Mouse (Mus musculus): ENCODE results near the gene Zeb2. TPM values are rescaled to one million over a fixed set of nuclear protein-coding genes. Genes with fewer than 3 reads are reported as not detected.

The Zeb2 gene
- total RNA-seq, 2 experiments from 2014 or later: 29.1 to 30.4 TPM

DNA sequence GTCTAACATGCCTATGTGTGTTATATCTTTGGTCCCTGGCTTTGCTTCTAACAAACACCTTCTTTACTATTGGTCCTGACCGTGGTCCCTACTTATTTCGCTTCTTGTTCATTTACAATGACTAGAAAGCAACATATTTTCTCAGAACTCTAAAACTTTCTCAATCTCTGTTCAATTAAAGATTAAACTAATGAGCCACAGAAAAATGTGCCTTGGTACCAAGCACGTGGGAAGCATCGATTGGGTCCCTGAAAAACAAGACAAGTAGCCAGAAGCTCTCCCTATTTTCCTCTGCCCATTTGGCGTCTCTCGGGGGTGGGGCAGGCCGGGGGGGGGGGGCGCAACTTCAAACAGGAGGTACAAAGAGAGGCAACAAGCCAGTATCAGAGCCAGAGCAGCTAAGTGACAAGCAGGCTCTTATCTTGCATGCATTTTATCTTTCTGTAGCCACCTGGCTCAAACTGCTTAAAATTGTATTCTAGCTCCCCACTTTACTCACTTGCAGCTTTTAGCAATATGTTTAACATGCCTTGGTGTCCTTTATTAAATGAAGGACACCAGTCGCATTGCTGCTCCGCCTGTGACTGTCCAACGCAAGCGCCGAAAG is 76.4 kb downstream of the Zeb2 start:
- DNase-seq: no peak
- intact Hi-C loops (cut with DNase I): no loop called here

DNA sequence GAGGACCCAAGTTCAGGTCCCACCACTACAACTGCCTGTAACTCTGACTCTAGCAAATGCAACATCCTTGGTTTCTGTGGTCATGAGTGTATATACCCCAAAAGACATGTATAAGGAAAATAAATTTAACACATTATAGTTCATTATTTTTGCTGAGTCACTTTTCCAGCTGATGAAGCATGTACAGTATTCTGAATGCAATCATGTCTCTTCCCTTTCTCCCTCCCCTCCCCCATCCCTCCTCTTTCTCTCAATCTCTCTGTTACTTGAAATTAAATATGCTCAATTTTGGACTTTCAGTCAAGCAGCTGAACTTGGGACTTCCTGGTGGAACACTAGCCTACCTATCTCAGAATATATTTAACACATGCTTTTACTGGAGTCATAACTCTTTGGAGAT is 77.7 kb downstream of the Zeb2 start:
- intact Hi-C loops (cut with DNase I): no loop called here
- DNase-seq: no peak

- no peak for DNase-seq
- intact Hi-C loops (cut with DNase I): no loop called here
Measured at GRCm38 (mm10) chr2:45028091-45028638, 89.0 kb downstream of the Zeb2 start.

- no peak for DNase-seq
- intact Hi-C loops (cut with DNase I): no loop called here
Measured at GRCm38 (mm10) chr2:45017186-45017800, 99.9 kb downstream of the Zeb2 start.

- intact Hi-C loops (cut with DNase I): no loop called here
- DNase-seq: no peak
Measured at GRCm38 (mm10) chr2:45013325-45013724, 103.9 kb downstream of the Zeb2 start.

GRCm38 (mm10) chr2:45012676-45013075 is 104.5 kb downstream of the Zeb2 start:
- no peak for DNase-seq
- intact Hi-C loops (cut with DNase I): no loop called here

DNA sequence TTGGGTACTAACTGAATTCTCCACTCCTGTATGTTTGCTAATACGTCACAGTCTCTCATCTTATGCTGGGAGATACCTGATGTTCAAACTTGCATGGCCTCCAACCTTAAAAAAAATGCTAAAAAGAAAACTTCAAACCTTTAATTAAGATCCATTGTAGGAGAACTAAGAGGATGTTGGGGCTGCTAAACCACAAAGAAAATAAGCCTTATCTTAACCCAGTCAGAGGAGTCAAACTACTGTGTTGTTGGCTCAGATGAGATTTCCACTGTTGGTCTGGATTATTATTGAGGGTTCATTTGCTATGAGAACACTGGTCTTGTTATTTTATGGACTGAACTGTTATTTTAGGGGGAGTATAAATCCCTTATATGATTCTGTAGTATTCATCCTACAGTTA is 106.5 kb downstream of the Zeb2 start:
- DNase-seq: no peak
- intact Hi-C loops (cut with DNase I): no loop called here

GRCm38 (mm10) chr2:44999906-45000305 is 117.3 kb downstream of the Zeb2 start:
- intact Hi-C loops (cut with DNase I): no loop called here

DNA sequence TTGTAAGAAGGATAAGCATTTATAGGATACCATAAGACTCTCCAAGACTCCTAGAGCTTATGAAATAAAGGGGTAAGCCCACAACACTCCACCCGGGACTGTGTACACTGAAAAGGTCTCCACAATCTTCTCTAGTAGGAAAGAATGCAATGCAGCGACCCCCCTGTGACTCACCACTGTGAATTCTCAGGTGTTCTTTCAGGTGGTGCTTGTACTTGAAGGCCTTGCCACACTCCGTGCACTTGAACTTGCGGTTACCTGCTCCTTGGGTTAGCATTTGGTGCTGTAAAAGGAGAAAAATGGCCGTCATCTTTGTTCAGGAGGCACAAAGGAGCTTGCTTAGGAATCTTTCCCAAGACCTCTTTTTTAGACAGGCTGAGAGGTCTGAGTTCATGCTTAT is 118.5 kb downstream of the Zeb2 start:
- intact Hi-C loops (cut with DNase I): no loop called here
- DNase-seq: no peak

More at GRCm38 (mm10) chr2:44999906-45000305, 117.3 kb downstream of the Zeb2 start:
- DNase-seq: no peak

GRCm38 (mm10) chr2:44981646-44982045 is 135.5 kb downstream of the Zeb2 start:
- DNase-seq: no peak
- intact Hi-C loops (cut with DNase I): no loop called here

GRCm38 (mm10) chr2:44979042-44979721 is 138.0 kb downstream of the Zeb2 start:
- intact Hi-C loops (cut with DNase I): no loop called here
- DNase-seq: no peak

GRCm38 (mm10) chr2:44978038-44978437 is 139.2 kb downstream of the Zeb2 start:
- DNase-seq: no peak
- intact Hi-C loops (cut with DNase I): no loop called here

DNA sequence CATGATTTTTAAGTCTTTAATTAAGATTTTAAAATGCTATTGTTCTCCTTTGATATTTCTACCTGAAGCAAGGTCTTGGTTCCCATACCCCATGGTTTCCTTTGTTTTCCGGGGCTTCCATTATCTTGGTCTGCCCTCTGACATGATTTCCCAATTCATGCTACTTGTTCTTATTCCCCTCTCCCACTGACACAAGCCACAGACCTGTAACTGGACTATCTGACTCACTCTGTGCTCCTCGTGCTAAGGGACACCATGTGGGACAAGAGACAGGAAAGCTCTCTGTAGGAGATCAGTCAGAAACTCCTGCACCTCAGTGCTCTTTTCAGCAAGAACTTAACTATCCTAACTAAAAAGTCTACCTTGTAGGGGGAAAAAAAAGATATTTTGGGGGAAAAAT is 139.6 kb downstream of the Zeb2 start:
- intact Hi-C loops (cut with DNase I): no loop called here
- DNase-seq: no peak

DNA sequence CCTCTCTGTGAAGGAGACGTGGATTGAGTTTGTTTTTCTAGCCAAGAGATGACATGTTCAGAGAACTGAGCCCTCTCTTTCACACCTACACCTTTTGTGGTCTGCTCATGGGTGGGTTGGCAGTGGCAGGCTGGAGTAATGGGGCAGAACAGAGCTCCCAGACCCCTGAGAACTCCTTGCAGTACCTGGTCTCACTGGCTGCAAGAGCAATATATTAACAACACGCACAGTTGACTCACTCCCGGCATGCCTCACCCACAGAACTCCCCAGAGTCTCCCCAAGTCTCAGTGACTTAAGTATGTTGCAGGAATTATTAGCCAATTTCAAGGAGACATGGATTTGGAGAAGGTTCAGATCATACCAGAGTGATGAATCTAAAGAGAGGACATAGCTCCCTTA is 140.1 kb downstream of the Zeb2 start:
- intact Hi-C loops (cut with DNase I): no loop called here
- no peak for DNase-seq

GRCm38 (mm10) chr2:44976484-44976883 is 140.7 kb downstream of the Zeb2 start:
- DNase-seq: no peak

GRCm38 (mm10) chr2:44973828-44974227 is 143.4 kb downstream of the Zeb2 start:
- DNase-seq: no peak
- intact Hi-C loops (cut with DNase I): no loop called here

More at GRCm38 (mm10) chr2:44976484-44976883, 140.7 kb downstream of the Zeb2 start:
- intact Hi-C loops (cut with DNase I): no loop called here

DNA sequence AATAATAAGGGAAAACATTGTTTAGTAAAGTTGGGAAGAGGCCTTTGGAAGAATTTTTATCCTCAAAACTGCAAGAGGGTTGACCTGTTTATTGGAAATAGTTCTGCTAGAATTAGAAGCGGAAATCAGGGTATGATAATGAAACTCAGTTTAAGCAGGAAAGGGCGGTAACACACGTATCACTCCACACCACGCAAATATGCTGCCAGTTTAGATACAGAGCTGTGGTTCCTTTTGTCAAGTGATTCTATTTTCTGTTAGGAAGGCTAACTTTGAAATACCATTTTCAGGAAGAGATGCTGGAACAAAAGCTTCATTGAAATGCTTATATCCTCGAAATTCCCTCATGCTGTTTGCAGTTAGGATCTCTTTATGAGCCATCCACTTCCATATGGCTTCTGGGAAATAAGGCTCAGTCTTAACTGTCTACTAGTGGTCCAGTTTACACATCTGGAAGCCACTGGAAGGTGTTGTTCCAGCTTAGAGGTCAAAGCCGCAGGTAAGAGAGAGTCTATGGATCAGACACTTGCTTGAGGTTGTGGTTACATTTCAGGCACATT is 147.0 kb downstream of the Zeb2 start:
- intact Hi-C loops (cut with DNase I): no loop called here

DNA sequence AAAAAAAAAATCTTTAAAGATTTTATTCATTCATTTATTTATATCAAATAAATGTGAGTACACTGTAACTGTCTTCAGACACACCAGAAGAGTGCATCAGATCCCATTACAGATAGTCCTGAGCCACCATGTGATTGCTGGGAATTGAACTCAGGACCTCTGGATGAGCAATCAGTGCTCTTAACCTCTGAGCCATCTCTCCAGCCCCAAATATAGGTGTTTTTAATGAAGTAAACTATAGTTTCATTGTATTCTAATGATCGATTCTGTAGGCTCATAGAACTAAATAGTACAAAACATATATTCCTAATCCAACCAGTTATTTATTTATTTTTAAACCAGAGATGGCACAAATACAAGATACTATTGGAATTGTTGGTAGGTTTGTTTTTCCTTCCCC is 147.6 kb downstream of the Zeb2 start:
- intact Hi-C loops (cut with DNase I): no loop called here
- no peak for DNase-seq

More for the DNA sequence above, 147.0 kb downstream of the Zeb2 start:
- DNase-seq: no peak

- intact Hi-C loops (cut with DNase I): no loop called here
- no peak for DNase-seq
Measured at GRCm38 (mm10) chr2:44969226-44969625, 148.0 kb downstream of the Zeb2 start.

DNA sequence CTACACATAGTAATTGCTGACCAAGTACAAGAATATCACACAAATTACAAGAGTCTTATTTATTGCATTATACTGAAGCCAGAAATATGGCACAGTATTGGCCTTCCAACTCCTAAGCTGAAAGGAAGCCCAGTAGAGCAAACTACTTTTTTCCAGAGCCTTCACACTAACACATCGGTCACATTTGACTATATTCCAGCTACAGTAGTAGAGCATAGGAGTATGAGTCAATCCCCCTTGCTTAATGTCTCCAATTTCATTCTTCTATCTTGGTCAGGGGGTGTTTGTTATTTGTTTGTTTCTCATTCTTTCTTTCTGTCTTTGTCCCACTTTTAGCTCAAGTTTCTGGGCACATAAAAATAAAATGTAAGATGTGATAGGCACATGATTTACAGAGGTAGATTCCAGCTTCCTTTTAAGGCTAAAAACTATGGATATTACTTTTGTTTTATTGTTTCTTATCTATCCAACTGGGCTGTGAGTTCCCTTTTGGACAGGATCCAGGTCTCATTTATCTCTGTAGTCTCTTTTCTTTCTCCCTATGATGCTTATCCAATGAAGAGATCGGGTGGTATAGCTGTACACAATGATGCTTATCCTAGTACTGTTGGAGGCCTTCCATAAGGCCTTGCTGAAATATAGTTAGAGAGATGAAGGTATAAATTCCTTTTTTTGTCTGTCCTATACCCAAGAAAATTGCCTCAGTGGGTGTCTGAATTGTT is 151.2 kb downstream of the Zeb2 start:
- DNase-seq: no peak
- intact Hi-C loops (cut with DNase I): no loop called here

DNA sequence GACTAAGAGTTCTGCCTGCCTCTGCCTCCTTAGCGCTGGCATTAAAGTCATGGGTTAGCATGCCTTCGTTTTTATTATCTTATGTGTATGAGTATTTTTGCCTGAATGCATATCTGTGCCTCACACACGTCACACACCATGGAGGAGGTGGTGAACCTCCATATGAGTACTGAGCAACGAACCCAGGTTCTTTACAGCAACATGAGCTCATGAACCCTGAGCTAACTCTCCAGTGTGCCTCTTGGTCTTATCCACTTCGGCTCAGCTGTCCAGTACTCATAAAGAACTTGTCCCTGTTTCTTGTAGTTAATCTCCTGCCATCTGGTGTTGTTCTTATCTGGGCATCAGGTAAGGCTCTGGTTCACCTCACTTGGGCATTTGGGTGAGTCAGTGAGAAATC is 154.6 kb downstream of the Zeb2 start:
- no peak for DNase-seq
- intact Hi-C loops (cut with DNase I): no loop called here
